Mouse (Mus musculus) frontal cortex, postnatal 10 days (tissue): ENCODE data around the gene Mcat.
"Not testable (repeated sequence)": the region's sequence is repeated elsewhere in the genome, so short reads cannot be mapped to it uniquely, and the experiment has no call there.

Experiments
- DNase-seq, 2 experiments: peaks; one replicate each; pipeline ENCODE4 v3.0.0; 2022; ENCODE audit warnings: low spot score in 2 of 2, mixed read lengths in 1 of 2

Mcat gene

DNA sequence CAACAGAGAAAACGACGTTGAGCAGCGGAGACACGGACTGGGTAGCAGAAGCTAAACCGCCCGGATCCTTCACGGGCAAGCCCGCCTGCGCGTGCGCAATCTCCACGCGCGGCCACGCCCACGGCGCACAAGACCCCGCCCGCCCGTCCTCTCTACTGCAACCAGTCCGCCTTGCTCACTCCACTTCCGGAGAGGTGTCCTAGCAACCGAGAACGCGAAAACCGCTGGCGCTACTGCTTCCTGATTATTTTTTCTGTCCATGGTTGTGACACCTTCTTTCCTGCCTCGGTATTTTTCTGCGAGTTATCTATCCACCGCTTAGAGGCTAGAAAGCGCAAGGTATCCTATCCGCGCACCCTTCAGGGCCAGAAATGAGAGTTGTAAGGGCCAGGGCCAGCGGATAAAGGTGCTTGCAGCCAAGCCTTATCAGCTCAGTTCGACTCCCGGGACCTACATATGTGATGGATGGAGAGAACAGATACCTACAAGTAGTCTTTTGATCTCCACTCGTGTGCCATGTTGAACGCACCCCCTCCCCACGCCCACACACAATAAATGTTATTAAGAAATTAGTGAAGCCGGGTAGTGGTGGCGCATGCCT, 52.7 kb downstream of the Mcat start, which contains the start of gene Ttll1:
Gene Ttll1, minus strand, starts transcription at position 89 of the 601 bp plus-strand sequence.
- DNase-seq: peak; percentile 91 to 93

DNA sequence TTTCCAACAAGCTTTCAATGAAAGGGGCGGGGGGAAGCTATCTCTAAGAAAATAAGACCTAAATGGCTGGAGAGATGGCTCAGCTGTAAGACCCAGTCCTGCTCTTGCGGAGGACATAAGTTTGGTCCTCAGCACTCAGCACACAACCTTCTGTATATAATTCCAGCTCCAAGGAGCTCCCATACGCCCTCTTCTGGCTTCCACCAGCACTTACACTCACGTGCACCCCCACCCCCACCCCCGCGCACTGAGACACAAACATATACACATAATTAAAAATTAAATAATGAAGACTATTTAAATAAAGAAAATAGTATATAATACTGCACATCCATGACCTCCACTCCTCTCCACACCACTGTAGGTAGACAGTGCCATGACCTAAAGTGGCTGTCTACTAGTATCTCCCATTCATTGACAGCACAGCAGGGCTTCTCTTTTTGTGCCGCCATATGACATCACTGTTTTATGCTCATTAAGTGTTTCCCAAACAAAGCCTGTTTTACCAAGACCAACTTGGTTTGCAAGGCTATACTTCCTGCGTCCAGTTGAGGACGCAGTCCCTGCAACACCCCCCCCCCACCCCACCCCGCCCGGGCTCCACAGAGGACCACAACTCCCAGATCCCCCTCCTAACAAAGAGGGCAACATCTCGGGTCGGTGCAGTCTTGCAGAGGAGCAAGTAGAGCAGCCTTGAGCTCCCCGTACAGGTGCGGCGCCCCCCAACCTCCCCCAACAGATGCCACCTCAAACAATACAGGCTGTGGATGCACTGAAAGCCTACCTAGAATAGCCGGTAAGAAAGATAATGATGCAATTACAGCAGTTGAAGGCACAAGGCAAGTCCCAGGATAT, 53.4 kb downstream of the Mcat start:
- no peak for DNase-seq

DNA sequence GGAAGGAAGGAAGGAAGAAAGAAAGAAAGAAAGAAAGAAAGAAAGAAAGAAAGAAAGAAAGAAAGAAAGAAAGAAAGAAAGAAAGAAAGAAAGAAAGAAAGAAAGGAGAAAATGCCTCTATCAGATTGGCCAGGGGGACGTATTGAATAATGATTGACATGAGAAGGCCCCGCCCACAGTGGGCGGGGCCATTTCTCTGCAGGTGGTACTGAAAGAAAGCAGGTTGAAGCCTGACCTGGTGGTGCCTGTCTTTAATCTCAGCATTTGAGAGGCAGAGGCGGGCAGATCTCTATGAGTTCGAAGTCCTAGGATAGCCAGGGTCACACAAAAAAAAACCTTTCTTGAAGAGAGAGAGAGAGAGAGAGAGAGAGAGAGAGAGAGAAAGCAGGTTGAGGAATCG, 62.1 kb downstream of the Mcat start:
- not testable (repeated sequence) for DNase-seq

DNA sequence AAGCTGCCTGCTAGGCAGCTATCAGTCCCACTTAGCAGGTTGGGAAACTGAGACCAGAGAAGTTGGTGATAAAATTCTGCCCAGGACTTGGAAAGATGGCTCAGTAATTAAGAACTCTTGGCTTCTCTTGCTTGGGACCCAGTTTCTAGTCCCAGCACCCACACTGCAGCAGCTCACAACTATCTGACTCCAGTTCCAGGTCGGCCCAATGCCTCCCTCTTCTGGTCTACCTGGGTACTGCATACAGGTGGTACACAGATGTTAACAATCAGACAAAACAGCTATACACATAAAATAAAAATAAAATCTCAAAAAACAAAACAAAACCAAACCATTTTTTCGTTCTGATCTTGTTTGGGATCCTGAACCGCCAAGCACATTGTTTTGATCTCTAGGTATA, 63.2 kb downstream of the Mcat start:
- DNase-seq: no peak

DNA sequence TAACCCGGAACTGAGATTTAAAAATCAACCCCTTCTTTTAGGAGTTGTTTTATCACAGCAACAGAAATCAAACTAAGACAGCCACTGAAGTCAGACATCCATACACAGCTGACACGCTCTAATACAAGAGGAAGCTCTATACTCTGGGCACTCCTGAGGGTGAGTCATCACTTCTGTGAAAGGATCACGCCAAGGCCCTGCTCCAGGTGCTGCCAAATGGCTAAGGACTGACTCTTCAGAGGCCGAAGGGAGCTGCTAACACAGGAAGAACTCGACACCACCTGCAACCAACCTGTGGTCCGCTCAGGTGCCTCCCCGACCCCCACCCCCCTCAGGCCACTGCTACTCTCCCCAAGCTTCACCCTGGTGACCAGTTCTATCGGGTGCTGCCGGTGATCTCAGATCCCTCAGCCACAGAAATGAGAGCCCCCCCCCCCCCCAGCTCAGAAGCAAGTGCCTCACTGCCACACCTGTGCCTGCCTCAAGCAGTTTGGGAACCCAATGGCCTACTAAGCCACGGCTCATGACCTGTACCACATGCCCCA, 64.3 kb downstream of the Mcat start:
- DNase-seq: no peak

DNA sequence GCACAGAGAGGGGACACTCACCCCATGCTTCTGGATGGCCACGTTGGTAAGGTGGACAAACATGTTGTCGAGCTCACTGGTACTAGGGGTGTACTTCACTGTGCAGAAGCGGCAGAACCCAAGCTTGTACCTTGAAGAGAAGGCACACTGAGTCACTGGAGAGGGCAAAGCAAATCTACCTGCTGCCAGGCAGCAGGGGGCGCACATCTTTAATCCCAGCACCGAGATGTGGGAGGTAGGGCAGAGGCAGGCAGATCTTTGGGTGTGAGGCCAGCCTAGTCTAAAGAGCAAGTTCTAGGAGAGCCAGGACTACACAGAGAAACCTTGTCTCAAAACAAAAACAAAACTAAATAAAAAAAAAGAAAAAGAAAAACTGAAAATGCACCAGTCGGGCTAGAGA, 66.3 kb downstream of the Mcat start:
- DNase-seq: no peak
